Mouse (Mus musculus): Measurements from ENCODE around the gene Rbmxl1. TPM values are rescaled to one million over a fixed set of nuclear protein-coding genes. Genes with fewer than 3 reads are reported as not detected.

The Rbmxl1 gene
- polyA plus RNA-seq, 1 experiment from 2014 or later, result 235 TPM

DNA sequence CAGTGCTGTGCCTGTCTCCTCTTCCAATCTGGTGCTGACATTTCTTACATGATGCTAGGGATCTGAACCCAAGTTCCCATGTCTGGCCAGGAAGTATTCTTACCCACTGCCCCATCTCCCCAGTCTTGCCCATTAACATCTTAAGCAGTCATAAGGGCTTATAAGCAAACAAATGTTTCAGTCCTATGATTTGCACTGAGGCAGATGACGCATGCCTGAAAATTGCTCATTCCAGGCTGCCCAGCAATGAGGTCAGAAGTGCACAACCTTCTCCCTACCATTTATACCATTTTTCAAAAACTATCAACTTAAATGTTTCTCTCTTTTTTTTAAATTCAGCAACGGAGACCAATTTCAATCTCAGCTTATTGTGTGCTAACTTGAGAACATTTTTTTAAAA, 44.8 kb downstream of the Rbmxl1 start:
- no peaks in the 10 kb centered on the region; the same call in 1 of the 2 replicates for H3K9me3 ChIP-seq (ENCODE audit: control insufficient read depth, low read depth, low read length)
- H3K27me3 ChIP-seq (ENCODE audit: control insufficient read depth, insufficient read depth, low read length), result no peaks in the 10 kb centered on the region
- no peaks in the 10 kb centered on the region for H3K36me3 ChIP-seq (ENCODE audit: control insufficient read depth, insufficient read depth, low read length)
- no peaks in the 10 kb centered on the region for H3K4me1 ChIP-seq (ENCODE audit: control insufficient read depth, insufficient read depth, low read length)
- no peak overlapping the region for H3K4me2 ChIP-seq (replicated peaks; ENCODE audit: low read depth, low read length)
- no peak overlapping the region for H3K4me3 ChIP-seq (ENCODE audit: low read depth, low read length)
- H3K9ac ChIP-seq (replicated peaks; ENCODE audit: low read depth, low read length), result no peak overlapping the region
- ATAC-seq (ENCODE audit: insufficient number of reproducible peaks, insufficient read depth, low FRiP score, low read depth), result no peak
- H3K27ac ChIP-seq (ENCODE audit: low read length), result no peak overlapping the region
- 60% methylated on average over 2 of the region's 2 CpGs for WGBS

DNA sequence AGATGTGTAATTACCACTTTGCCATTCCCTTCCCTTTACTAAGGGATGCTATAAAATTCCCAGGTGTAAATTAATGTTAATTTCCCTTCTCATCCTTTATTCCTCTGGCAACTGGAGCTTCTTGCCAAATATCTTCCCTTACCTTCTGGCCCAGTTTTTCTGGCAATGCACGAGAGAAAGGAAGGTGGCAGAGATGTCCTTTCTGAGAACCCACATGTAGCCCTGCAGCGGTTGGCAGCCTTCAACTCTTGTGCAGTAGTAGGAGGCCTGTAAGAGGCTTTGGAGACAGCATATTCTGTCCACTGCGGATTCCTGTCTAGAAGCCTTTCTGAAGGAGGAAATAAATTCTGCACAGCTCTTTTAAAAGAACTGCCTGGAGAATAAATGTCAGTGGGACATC, 52.3 kb downstream of the Rbmxl1 start:
- no peaks in the 10 kb centered on the region for H3K27me3 ChIP-seq (ENCODE audit: control insufficient read depth, insufficient read depth, low read length)
- no peaks in the 10 kb centered on the region for H3K9me3 ChIP-seq (ENCODE audit: control insufficient read depth, low read depth, low read length)
- no peak overlapping the region for H3K27ac ChIP-seq (ENCODE audit: low read length)
- no peak overlapping the region for H3K4me3 ChIP-seq (ENCODE audit: low read depth, low read length)
- H3K4me2 ChIP-seq (replicated peaks; ENCODE audit: low read depth, low read length), result no peak overlapping the region
- no peaks in the 10 kb centered on the region for H3K36me3 ChIP-seq (ENCODE audit: control insufficient read depth, insufficient read depth, low read length)
- H3K4me1 ChIP-seq (ENCODE audit: control insufficient read depth, insufficient read depth, low read length), result no peaks in the 10 kb centered on the region
- WGBS, result 77% methylated on average over 3 of the region's 3 CpGs
- ATAC-seq (ENCODE audit: insufficient number of reproducible peaks, insufficient read depth, low FRiP score, low read depth), result no peak
- H3K9ac ChIP-seq (replicated peaks; ENCODE audit: low read depth, low read length), result no peak overlapping the region

Other genes with a start within 250 kb of the Rbmxl1 start
- not detected in 2 replicates for gene Pou4f2, start 72.3 kb downstream of the Rbmxl1 start, polyA plus RNA-seq (2014; fragmentation: Nextera tagmentation; extraction: Ambion mirVana)
- 14.6 and 15.6 TPM in 2 replicates for gene Slc10a7, start 448 bp upstream of the Rbmxl1 start, polyA plus RNA-seq (2014; fragmentation: Nextera tagmentation; extraction: Ambion mirVana)

All from stomach, embryonic 14.5 days (tissue).